Mouse (Mus musculus): ENCODE measurements around the gene Lrrfip2. TPM values are rescaled to one million over a fixed set of nuclear protein-coding genes. Genes with fewer than 3 reads are reported as not detected.

Lrrfip2 gene
- polyA plus RNA-seq, 1 experiment from 2014 or later, result 40.3 TPM

- peaks cover 4% of the 10 kb centered on the region; the same call in 1 of the 2 replicates for H3K27me3 ChIP-seq (replicated peaks; ENCODE audit: control insufficient read depth, insufficient read depth, low read length)
- 0 out of 2 replicates have a peak, but pooled peaks cover under 1% of the 10 kb centered on the region for H3K4me1 ChIP-seq (replicated peaks; ENCODE audit: control insufficient read depth, insufficient read depth, low read length)
- ATAC-seq (replicated peaks; ENCODE audit: low FRiP score) (no peak), DNase-seq (ENCODE audit: low spot score) (no peak)
- H3K4me2 ChIP-seq, result no peak overlapping the region
- H3K4me3 ChIP-seq (ENCODE audit: low read depth, low read length), result no peak overlapping the region
- no peaks in the 10 kb centered on the region for H3K36me3 ChIP-seq (ENCODE audit: control insufficient read depth, insufficient read depth, low read length)
- no peaks in the 10 kb centered on the region for H3K9me3 ChIP-seq (ENCODE audit: control insufficient read depth, low read length)
- H3K27ac ChIP-seq (ENCODE audit: low read depth, low read length), result no peak overlapping the region
- H3K9ac ChIP-seq (ENCODE audit: low read depth, low read length), result no peak overlapping the region
- WGBS, result 26% methylated on average over 3 of the region's 3 CpGs
Measured at GRCm38 (mm10) chr9:111086995-111087606, 30.3 kb upstream of the Lrrfip2 start.

GRCm38 (mm10) chr9:111087960-111088359 is 29.4 kb upstream of the Lrrfip2 start:
- no peak overlapping the region for H3K27ac ChIP-seq (ENCODE audit: low read depth, low read length)
- no peak for ATAC-seq (replicated peaks; ENCODE audit: low FRiP score)
- no peak overlapping the region for H3K9ac ChIP-seq (ENCODE audit: low read depth, low read length)
- no peaks in the 10 kb centered on the region for H3K4me1 ChIP-seq (replicated peaks; ENCODE audit: control insufficient read depth, insufficient read depth, low read length)
- H3K9me3 ChIP-seq (ENCODE audit: control insufficient read depth, low read length), result no peaks in the 10 kb centered on the region
- H3K4me2 ChIP-seq, result no peak overlapping the region
- H3K27me3 ChIP-seq (replicated peaks; ENCODE audit: control insufficient read depth, insufficient read depth, low read length), result peaks cover 4% of the 10 kb centered on the region; the same call in 1 of the 2 replicates
- no peaks in the 10 kb centered on the region for H3K36me3 ChIP-seq (ENCODE audit: control insufficient read depth, insufficient read depth, low read length)
- H3K4me3 ChIP-seq (ENCODE audit: low read depth, low read length), result no peak overlapping the region
- DNase-seq (ENCODE audit: low spot score), result no peak
- 16% methylated on average over 5 of the region's 5 CpGs for WGBS

- 46% methylated on average over 7 of the region's 7 CpGs for WGBS
Measured at GRCm38 (mm10) chr9:111088886-111089285, 28.5 kb upstream of the Lrrfip2 start.

GRCm38 (mm10) chr9:111092657-111093056 is 24.7 kb upstream of the Lrrfip2 start:
- ATAC-seq (replicated peaks; ENCODE audit: low FRiP score), result no peak
- 75% methylated on average over 9 of the region's 9 CpGs for WGBS
- no peak for DNase-seq (ENCODE audit: low spot score)

More at GRCm38 (mm10) chr9:111088886-111089285, 28.5 kb upstream of the Lrrfip2 start:
- no peak overlapping the region for H3K27ac ChIP-seq (ENCODE audit: low read depth, low read length)
- no peak overlapping the region for H3K4me3 ChIP-seq (ENCODE audit: low read depth, low read length)
- H3K4me1 ChIP-seq (replicated peaks; ENCODE audit: control insufficient read depth, insufficient read depth, low read length), result no peaks in the 10 kb centered on the region
- H3K36me3 ChIP-seq (ENCODE audit: control insufficient read depth, insufficient read depth, low read length), result no peaks in the 10 kb centered on the region
- H3K9me3 ChIP-seq (ENCODE audit: control insufficient read depth, low read length), result no peaks in the 10 kb centered on the region
- ATAC-seq (replicated peaks; ENCODE audit: low FRiP score), result no peak
- no peak for DNase-seq (ENCODE audit: low spot score)
- H3K9ac ChIP-seq (ENCODE audit: low read depth, low read length), result no peak overlapping the region
- H3K27me3 ChIP-seq (replicated peaks; ENCODE audit: control insufficient read depth, insufficient read depth, low read length), result peaks cover 4% of the 10 kb centered on the region; the same call in 1 of the 2 replicates
- H3K4me2 ChIP-seq, result no peak overlapping the region

GRCm38 (mm10) chr9:111093094-111093493 is 24.3 kb upstream of the Lrrfip2 start:
- Histone ChIP-seq H3K27ac (ENCODE audit: low read depth, low read length) (no peak overlapping the region), H3K9me3 (ENCODE audit: control insufficient read depth, low read length) (no peaks in the 10 kb centered on the region), H3K4me2 (no peak overlapping the region), H3K27me3 (replicated peaks; ENCODE audit: control insufficient read depth, insufficient read depth, low read length) (peaks cover 4% of the 10 kb centered on the region; the same call in 1 of the 2 replicates), H3K36me3 (ENCODE audit: control insufficient read depth, insufficient read depth, low read length) (no peaks in the 10 kb centered on the region), H3K9ac (ENCODE audit: low read depth, low read length) (no peak overlapping the region), H3K4me3 (ENCODE audit: low read depth, low read length) (no peak overlapping the region), H3K4me1 (replicated peaks; ENCODE audit: control insufficient read depth, insufficient read depth, low read length) (0 out of 2 replicates have a peak, but pooled peaks cover 3% of the 10 kb centered on the region)
- WGBS, result 29% methylated on average over 5 of the region's 5 CpGs
- DNase-seq (ENCODE audit: low spot score) (no peak), ATAC-seq (replicated peaks; ENCODE audit: low FRiP score) (no peak)

More at GRCm38 (mm10) chr9:111092657-111093056, 24.7 kb upstream of the Lrrfip2 start:
- Histone ChIP-seq H3K27ac (ENCODE audit: low read depth, low read length) (no peak overlapping the region), H3K4me2 (no peak overlapping the region), H3K9me3 (ENCODE audit: control insufficient read depth, low read length) (no peaks in the 10 kb centered on the region), H3K4me1 (replicated peaks; ENCODE audit: control insufficient read depth, insufficient read depth, low read length) (0 out of 2 replicates have a peak, but pooled peaks cover 3% of the 10 kb centered on the region), H3K36me3 (ENCODE audit: control insufficient read depth, insufficient read depth, low read length) (no peaks in the 10 kb centered on the region), H3K27me3 (replicated peaks; ENCODE audit: control insufficient read depth, insufficient read depth, low read length) (peaks cover 4% of the 10 kb centered on the region; the same call in 1 of the 2 replicates), H3K9ac (ENCODE audit: low read depth, low read length) (no peak overlapping the region), H3K4me3 (ENCODE audit: low read depth, low read length) (no peak overlapping the region)

- Histone ChIP-seq H3K27ac (ENCODE audit: low read depth, low read length) (no peak overlapping the region), H3K4me2 (no peak overlapping the region), H3K4me3 (ENCODE audit: low read depth, low read length) (no peak overlapping the region), H3K36me3 (ENCODE audit: control insufficient read depth, insufficient read depth, low read length) (no peaks in the 10 kb centered on the region), H3K9me3 (ENCODE audit: control insufficient read depth, low read length) (no peaks in the 10 kb centered on the region), H3K9ac (ENCODE audit: low read depth, low read length) (no peak overlapping the region), H3K27me3 (replicated peaks; ENCODE audit: control insufficient read depth, insufficient read depth, low read length) (no peaks in the 10 kb centered on the region), H3K4me1 (replicated peaks; ENCODE audit: control insufficient read depth, insufficient read depth, low read length) (0 out of 2 replicates have a peak, but pooled peaks cover 3% of the 10 kb centered on the region)
- no peak for ATAC-seq (replicated peaks; ENCODE audit: low FRiP score)
- 59% methylated on average over 5 of the region's 5 CpGs for WGBS
- no peak for DNase-seq (ENCODE audit: low spot score)
Measured at GRCm38 (mm10) chr9:111094626-111095025, 22.8 kb upstream of the Lrrfip2 start.

- no peaks in the 10 kb centered on the region for H3K27me3 ChIP-seq (replicated peaks; ENCODE audit: control insufficient read depth, insufficient read depth, low read length)
- ATAC-seq (replicated peaks; ENCODE audit: low FRiP score) (no peak), DNase-seq (ENCODE audit: low spot score) (no peak)
- H3K27ac ChIP-seq (ENCODE audit: low read depth, low read length), result no peak overlapping the region
- H3K9me3 ChIP-seq (ENCODE audit: control insufficient read depth, low read length), result no peaks in the 10 kb centered on the region
- H3K36me3 ChIP-seq (ENCODE audit: control insufficient read depth, insufficient read depth, low read length), result no peaks in the 10 kb centered on the region
- 72% methylated on average over 7 of the region's 7 CpGs for WGBS
- 0 out of 2 replicates have a peak, but pooled peaks cover 3% of the 10 kb centered on the region for H3K4me1 ChIP-seq (replicated peaks; ENCODE audit: control insufficient read depth, insufficient read depth, low read length)
- no peak overlapping the region for H3K4me2 ChIP-seq
- no peak overlapping the region for H3K4me3 ChIP-seq (ENCODE audit: low read depth, low read length)
- no peak overlapping the region for H3K9ac ChIP-seq (ENCODE audit: low read depth, low read length)
Measured at GRCm38 (mm10) chr9:111095710-111096109, 21.7 kb upstream of the Lrrfip2 start.

GRCm38 (mm10) chr9:111096419-111097326 is 20.7 kb upstream of the Lrrfip2 start:
- Histone ChIP-seq H3K4me3 (ENCODE audit: low read depth, low read length) (no peak overlapping the region), H3K9ac (ENCODE audit: low read depth, low read length) (no peak overlapping the region), H3K27me3 (replicated peaks; ENCODE audit: control insufficient read depth, insufficient read depth, low read length) (no peaks in the 10 kb centered on the region), H3K36me3 (ENCODE audit: control insufficient read depth, insufficient read depth, low read length) (no peaks in the 10 kb centered on the region), H3K4me1 (replicated peaks; ENCODE audit: control insufficient read depth, insufficient read depth, low read length) (0 out of 2 replicates have a peak, but pooled peaks cover 3% of the 10 kb centered on the region), H3K27ac (ENCODE audit: low read depth, low read length) (no peak overlapping the region), H3K4me2 (no peak overlapping the region), H3K9me3 (ENCODE audit: control insufficient read depth, low read length) (no peaks in the 10 kb centered on the region)
- DNase-seq (ENCODE audit: low spot score) (no peak), ATAC-seq (replicated peaks; ENCODE audit: low FRiP score) (no peak)
- WGBS, result 79% methylated on average over 16 of the region's 16 CpGs

Measured in liver, embryonic 11.5 days (tissue).